Mouse (Mus musculus) heart, postnatal 0 days (tissue): ENCODE measurements around the gene Slc9a9.

Source experiments
- CTCF ChIP-seq: IDR thresholded peaks from 2 replicates; pipeline ENCODE4 v1.5.1; 2016; ENCODE audit warnings: antibody characterized with exemption, control low read depth, low read depth
- EP300 ChIP-seq: IDR thresholded peaks from 2 replicates; pipeline ENCODE4 v1.6.1; 2016; ENCODE audit warnings: antibody characterized with exemption, low read depth

DNA sequence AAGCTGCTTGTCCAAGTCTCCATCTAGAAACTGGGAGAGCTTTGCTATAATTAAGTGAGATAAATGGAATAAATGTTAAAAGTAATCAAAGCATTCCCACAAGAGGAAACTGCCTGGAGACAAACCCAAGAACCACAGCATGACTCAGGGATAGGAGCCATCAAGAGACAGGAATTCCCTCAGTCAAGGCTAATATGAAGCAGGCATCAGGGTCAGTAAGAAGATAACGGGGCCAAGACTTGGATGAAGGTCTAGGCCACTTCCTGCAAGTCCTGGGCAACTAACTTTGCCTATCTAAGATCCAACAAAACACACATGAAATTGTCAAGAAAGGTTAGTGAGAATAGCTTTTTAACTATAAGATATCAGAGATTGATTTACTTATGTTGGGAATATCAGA, 215.4 kb downstream of the Slc9a9 start:
- no peak for TF ChIP-seq CTCF
- TF ChIP-seq EP300: no peak
